Mouse (Mus musculus) bone marrow, adult 2 months (tissue): ENCODE measurements around the gene Tppp2. TPM values are rescaled to one million over a fixed set of nuclear protein-coding genes. Genes with fewer than 3 reads are reported as not detected.

ENCODE experiments used
- H3K27ac ChIP-seq: fragments of 200-500 bp; 2 replicates; pipeline ENCODE4 v1.5.1; 2012; ENCODE audit warnings: low read depth, mild to moderate bottlenecking, control low read depth, inconsistent platforms, low read length; ENCODE audit not compliant: control insufficient read depth, poor library complexity, insufficient read depth
- H3K4me1 ChIP-seq: fragments of 200-500 bp; 2 replicates; pipeline ENCODE4 v1.6.1; 2011; ENCODE audit warnings: low read length; ENCODE audit not compliant: control insufficient read depth, insufficient read depth
- H3K4me3 ChIP-seq: fragments of 200-500 bp; replicated peaks from 2 replicates; pipeline ENCODE3; 2011; ENCODE audit warnings: mild to moderate bottlenecking, low read depth, low read length, control low read depth; ENCODE audit not compliant: control insufficient read depth
- CTCF ChIP-seq: fragments of 200-500 bp; IDR thresholded peaks from 2 replicates; pipeline ENCODE4 v1.5.1; 2011; ENCODE audit warnings: low read length, control low read depth; ENCODE audit not compliant: control insufficient read depth, insufficient read depth
- POLR2A ChIP-seq: fragments of 200-500 bp; IDR thresholded peaks from 2 replicates; pipeline ENCODE4 v1.6.1; 2011; ENCODE audit warnings: low read depth, mild to moderate bottlenecking, control low read depth, low read length, borderline replicate concordance; ENCODE audit not compliant: control insufficient read depth
- WGBS: fragments of 180-500 bp; shearing (Covaris S2); methylation state at CpG from one replicate; pipeline ENCODE4 v1.1.7; 2018; 5-methylcytosine and 5-hydroxymethylcytosine counted together
- polyA plus RNA-seq: library from polyadenylated mRNA; stranded (reverse); fragments of >200 nt; gene quantifications from 2 replicates; pipeline ENCODE4 v1.2.4, GENCODE M21; 2011; ENCODE audit warnings: low replicate concordance; ENCODE audit not compliant: missing spikeins, insufficient read depth, insufficient read length

Tppp2 gene
- polyA plus RNA-seq, 1 experiment, result not detected

GRCm38 (mm10) chr14:51929309-51929943, 11.2 kb downstream of the Tppp2 start:
- 89% methylated on average over 8 of the region's 8 CpGs for WGBS
- TF ChIP-seq POLR2A (no peak), CTCF (no peak)
- Histone ChIP-seq H3K4me3 (no peak overlapping the region), H3K27ac (no peak overlapping the region), H3K4me1 (no peaks in the 10 kb centered on the region)

- Histone ChIP-seq H3K27ac (no peak overlapping the region), H3K4me3 (no peak overlapping the region), H3K4me1 (no peaks in the 10 kb centered on the region)
- 77% methylated on average over 9 of the region's 9 CpGs for WGBS
- TF ChIP-seq POLR2A, result no peak
- TF ChIP-seq CTCF, result no peak
Measured at GRCm38 (mm10) chr14:51929968-51930367, 11.7 kb downstream of the Tppp2 start.

- TF ChIP-seq CTCF (peak; percentile 27; the same call in 1 of the 2 replicates), POLR2A (no peak)
- Histone ChIP-seq H3K4me3 (no peak overlapping the region), H3K4me1 (no peaks in the 10 kb centered on the region), H3K27ac (no peak overlapping the region)
- WGBS, result 32% methylated on average over 5 of the region's 5 CpGs
Measured at GRCm38 (mm10) chr14:51930824-51931223, 12.6 kb downstream of the Tppp2 start.

- no peak for TF ChIP-seq CTCF
- no peak for TF ChIP-seq POLR2A
- no peak overlapping the region for H3K4me3 ChIP-seq
- no peaks in the 10 kb centered on the region for H3K4me1 ChIP-seq
- H3K27ac ChIP-seq, result no peak overlapping the region
- 54% methylated on average over 10 of the region's 10 CpGs for WGBS
Measured at GRCm38 (mm10) chr14:51932092-51933020, 14.1 kb downstream of the Tppp2 start.

- TF ChIP-seq CTCF (no peak), POLR2A (no peak)
- Histone ChIP-seq H3K4me1 (no peaks in the 10 kb centered on the region), H3K27ac (no peak overlapping the region), H3K4me3 (no peak overlapping the region)
- 89% methylated on average over 9 of the region's 9 CpGs for WGBS
Measured at GRCm38 (mm10) chr14:51939005-51939404, 20.8 kb downstream of the Tppp2 start.

GRCm38 (mm10) chr14:51940944-51941560, 22.8 kb downstream of the Tppp2 start:
- no peak overlapping the region for H3K4me3 ChIP-seq
- TF ChIP-seq POLR2A, result no peak
- no peak for TF ChIP-seq CTCF
- H3K4me1 ChIP-seq, result no peaks in the 10 kb centered on the region
- no peak overlapping the region for H3K27ac ChIP-seq
- 29% methylated on average over 8 of the region's 8 CpGs for WGBS

- WGBS, result 51% methylated on average over 9 of the region's 9 CpGs
- H3K27ac ChIP-seq, result no peak overlapping the region
- no peak overlapping the region for H3K4me3 ChIP-seq
- no peaks in the 10 kb centered on the region for H3K4me1 ChIP-seq
- TF ChIP-seq CTCF (no peak), POLR2A (no peak)
Measured at GRCm38 (mm10) chr14:51941577-51941976, 23.4 kb downstream of the Tppp2 start.

- no peaks in the 10 kb centered on the region for H3K4me1 ChIP-seq
- TF ChIP-seq CTCF, result no peak
- TF ChIP-seq POLR2A, result no peak
- whole genome bisulfite sequencing, result 36% methylated on average over 7 of the region's 7 CpGs
- no peak overlapping the region for H3K27ac ChIP-seq
- no peak overlapping the region for H3K4me3 ChIP-seq
Measured at GRCm38 (mm10) chr14:51942236-51942635, 24.0 kb downstream of the Tppp2 start.
